Mouse (Mus musculus) small intestine, adult 2 months (tissue): ENCODE measurements around the gene Sos1.

Experiments used
- CTCF ChIP-seq: fragments of 200-500 bp; IDR thresholded peaks from 2 replicates; pipeline ENCODE4 v1.5.1; 2012; ENCODE audit warnings: low read depth, mild to moderate bottlenecking, control low read depth, inconsistent platforms, low read length, moderate library complexity, mixed read lengths; ENCODE audit not compliant: insufficient replicate concordance, insufficient read length; ENCODE audit errors: extremely low read depth
- POLR2A ChIP-seq: fragments of 200-500 bp; IDR thresholded peaks from 2 replicates; pipeline ENCODE4 v1.6.1; 2012; ENCODE audit warnings: low read depth, mild to moderate bottlenecking, control low read depth, inconsistent platforms, low read length, moderate library complexity

- peak; percentile 17; the same call in 1 of the 2 replicates for TF ChIP-seq CTCF
- no peak for TF ChIP-seq POLR2A
Observed at GRCm38 (mm10) chr17:80345277-80345676, 135.0 kb downstream of the Sos1 start.
